Comparison of ENCODE assay signal across 24 mouse cellular contexts in the genomic region with DNA sequence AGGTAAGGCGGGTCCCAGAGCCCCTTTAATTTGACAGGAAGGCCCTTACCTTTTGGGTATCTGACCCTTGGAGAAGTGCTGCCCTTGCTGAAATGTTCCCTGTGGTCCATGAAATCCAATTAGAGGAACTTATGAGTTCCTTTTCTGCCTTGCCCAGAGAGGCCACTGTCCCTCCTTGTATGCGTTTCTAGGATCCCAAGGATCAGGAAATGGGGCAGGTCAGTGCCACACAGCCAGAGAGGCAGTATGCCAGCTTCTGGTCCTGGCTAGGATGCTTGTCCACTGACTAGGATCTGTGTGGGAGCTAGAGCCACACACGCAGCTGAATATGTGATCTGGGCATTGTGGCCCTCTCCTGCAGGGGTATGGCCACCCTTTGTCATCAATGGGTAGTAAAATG.
"Had no signal": no experiment of that assay in that cellular context is flagged by ENCODE, and none has a peak within 500 bp of the region (broad histone marks: within the 10 kb centered on the region; RNA-seq: fewer than 3 reads in every experiment).

No protein-coding gene starts in this region.

- H3K4me2 ChIP-seq: heart, embryonic 12.5 days; hindbrain, embryonic 12.5 days; hindbrain, embryonic 14.5 days; intestine, embryonic 15.5 days; limb, embryonic 13.5 days; limb, embryonic 15.5 days had no signal

- ATAC-seq: hindbrain, embryonic 16.5 days; inflammation-experienced regulatory T-cells, adult 6 months; intestine, embryonic 15.5 days; intestine, postnatal 0 days had no signal

- H3K4me3 ChIP-seq: heart, embryonic 10.5 days; heart, embryonic 12.5 days; hindbrain, embryonic 10.5 days; hindbrain, embryonic 12.5 days; intestine, embryonic 15.5 days; layer of hippocampus, adult 2 months; left cerebral cortex, adult 2 months; limb, embryonic 13.5 days; limb, embryonic 15.5 days had no signal

- H3K4me1 ChIP-seq: hindbrain, embryonic 10.5 days; hindbrain, embryonic 12.5 days; limb, embryonic 13.5 days had no signal

- H3K27me3 ChIP-seq: hindbrain, embryonic 12.5 days; intestine, embryonic 15.5 days; limb, embryonic 13.5 days; limb, embryonic 15.5 days had no signal

- H3K27ac ChIP-seq: heart, embryonic 10.5 days; hindbrain, embryonic 10.5 days; hindbrain, embryonic 12.5 days; hindbrain, embryonic 14.5 days; intestine, embryonic 15.5 days; layer of hippocampus, adult 2 months; left cerebral cortex, adult 2 months; limb, embryonic 13.5 days; limb, embryonic 15.5 days had no signal

- H3K9ac ChIP-seq: heart, embryonic 12.5 days; hindbrain, embryonic 12.5 days; hindbrain, embryonic 14.5 days; intestine, embryonic 15.5 days; limb, embryonic 13.5 days; limb, embryonic 15.5 days had no signal

- DNase-seq: gastrocnemius, postnatal 14 days; gastrocnemius, postnatal 36 days; heart, adult 18-20 months; heart, postnatal 10 days; heart, postnatal 4 days; kidney, adult 18-20 months; kidney, adult 8-10 months; kidney, postnatal 10 days; kidney, postnatal 25 days; kidney, postnatal 4 days; left cerebral cortex, postnatal 4 days had no signal

- H3K36me3 ChIP-seq: heart, embryonic 10.5 days; heart, embryonic 12.5 days; intestine, embryonic 15.5 days; limb, embryonic 15.5 days had no signal

- H3K9me3 ChIP-seq: heart, embryonic 10.5 days; heart, embryonic 12.5 days; hindbrain, embryonic 10.5 days; hindbrain, embryonic 12.5 days; intestine, embryonic 15.5 days; limb, embryonic 13.5 days; limb, embryonic 15.5 days had no signal
